Mouse (Mus musculus) NIH3T3 (cell line): ENCODE results near the gene Prss23.

ENCODE experiments used
- DNase-seq: peaks from one replicate; pipeline ENCODE4 v3.0.0-alpha.2; 2012; ENCODE audit warnings: low read depth

The Prss23 gene

GRCm38 (mm10) chr7:89508672-89509071, 18.3 kb downstream of the Prss23 start:
- DNase-seq: no peak

GRCm38 (mm10) chr7:89499516-89500307, 27.3 kb downstream of the Prss23 start:
- DNase-seq: peak; percentile 86

GRCm38 (mm10) chr7:89483769-89484568, 43.0 kb downstream of the Prss23 start:
- DNase-seq: no peak

- peak; percentile 71 for DNase-seq
Measured at GRCm38 (mm10) chr7:89481723-89482122, 45.3 kb downstream of the Prss23 start.

- peak; percentile 24 for DNase-seq
Measured at GRCm38 (mm10) chr7:89478490-89478889, 48.5 kb downstream of the Prss23 start.

GRCm38 (mm10) chr7:89477294-89477999, 49.5 kb downstream of the Prss23 start:
- DNase-seq: peak; percentile 88

GRCm38 (mm10) chr7:89473442-89473841, 53.5 kb downstream of the Prss23 start:
- peak; percentile 79 for DNase-seq

GRCm38 (mm10) chr7:89463775-89464592, 63.0 kb downstream of the Prss23 start:
- DNase-seq: no peak

- DNase-seq: no peak
Measured at GRCm38 (mm10) chr7:89463246-89463645, 63.7 kb downstream of the Prss23 start.

GRCm38 (mm10) chr7:89462646-89463207, 64.3 kb downstream of the Prss23 start:
- no peak for DNase-seq

GRCm38 (mm10) chr7:89461351-89461750, 65.6 kb downstream of the Prss23 start:
- peak; percentile 70 for DNase-seq

GRCm38 (mm10) chr7:89460911-89461310, 66.1 kb downstream of the Prss23 start:
- DNase-seq: no peak

- DNase-seq: no peak
Measured at GRCm38 (mm10) chr7:89459691-89460090, 67.3 kb downstream of the Prss23 start.
